Mouse (Mus musculus) neural tube, embryonic 14.5 days (tissue): ENCODE results near the gene Sema3a. TPM values are rescaled to one million over a fixed set of nuclear protein-coding genes. Genes with fewer than 3 reads are reported as not detected.

Experiments
- ATAC-seq: fragments of 200-750 bp; cut with Nextera tagmentation; 2 replicates; pipeline ENCODE4 v1.8.0; 2017; ENCODE audit warnings: low read depth, mild to moderate bottlenecking, moderate TSS enrichment, moderate library complexity
- H3K27ac ChIP-seq: fragments of 300-500 bp; sonication (generic); 2 replicates; pipeline ENCODE4 v1.5.1; 2014; ENCODE audit warnings: low read depth, mild to moderate bottlenecking, control low read depth, low read length, moderate library complexity, mixed read lengths
- H3K27me3 ChIP-seq: fragments of 300-500 bp; sonication (generic); 2 replicates; pipeline ENCODE4 v1.6.1; 2014; ENCODE audit warnings: low read length; ENCODE audit not compliant: control insufficient read depth, insufficient read depth
- H3K36me3 ChIP-seq: fragments of 300-500 bp; sonication (generic); 2 replicates; pipeline ENCODE4 v1.6.1; 2014; ENCODE audit warnings: low read length, mixed read lengths; ENCODE audit not compliant: control insufficient read depth, insufficient read depth
- H3K4me1 ChIP-seq: fragments of 300-500 bp; sonication (generic); 2 replicates; pipeline ENCODE4 v1.6.1; 2014; ENCODE audit warnings: low read length; ENCODE audit not compliant: control insufficient read depth, insufficient read depth
- H3K4me2 ChIP-seq: fragments of 300-500 bp; sonication (generic); 2 replicates; pipeline ENCODE4 v1.6.1; 2014; ENCODE audit warnings: mild to moderate bottlenecking, low read depth, low read length, control low read depth
- H3K4me3 ChIP-seq: fragments of 300-500 bp; sonication (generic); 2 replicates; pipeline ENCODE4 v1.5.1; 2014; ENCODE audit warnings: low read depth, low read length, control low read depth, mixed read lengths
- H3K9ac ChIP-seq: fragments of 300-500 bp; sonication (generic); replicated peaks from 2 replicates; pipeline ENCODE4 v1.6.1; 2014; ENCODE audit warnings: low read depth, mild to moderate bottlenecking, control low read depth, low read length, mixed read lengths
- H3K9me3 ChIP-seq: fragments of 300-500 bp; sonication (generic); 2 replicates; pipeline ENCODE4 v1.6.1; 2016; ENCODE audit warnings: low read length; ENCODE audit not compliant: control insufficient read depth
- WGBS: fragments of 180-500 bp; shearing (Covaris S2); extraction: QIAGEN DNeasy Blood & Tissue Kit; methylation state at CpG from one replicate; pipeline ENCODE4 v1.1.7; 2014; 5-methylcytosine and 5-hydroxymethylcytosine counted together
- polyA plus RNA-seq: library from polyadenylated mRNA; unstranded; fragments of >200 nt; fragmentation: Nextera tagmentation; extraction: Ambion mirVana; gene quantifications from 2 replicates; pipeline ENCODE4 v1.2.1, GENCODE M21; 2014

Sema3a gene
- polyA plus RNA-seq, 1 experiment from 2014 or later, result 34.6 TPM

GRCm38 (mm10) chr5:13629916-13630315 lies 504.7 kb downstream of the Sema3a start:
- no peaks in the 10 kb centered on the region for H3K9me3 ChIP-seq
- no peaks in the 10 kb centered on the region for H3K4me1 ChIP-seq

GRCm38 (mm10) chr5:13630692-13631091 lies 505.5 kb downstream of the Sema3a start:
- Histone ChIP-seq H3K36me3 (no peaks in the 10 kb centered on the region), H3K9me3 (no peaks in the 10 kb centered on the region), H3K4me1 (no peaks in the 10 kb centered on the region), H3K9ac (no peak overlapping the region), H3K4me3 (no peak overlapping the region), H3K27ac (no peak overlapping the region), H3K4me2 (no peak overlapping the region), H3K27me3 (no peaks in the 10 kb centered on the region)
- no peak for ATAC-seq

More at GRCm38 (mm10) chr5:13629916-13630315, 504.7 kb downstream of the Sema3a start:
- Histone ChIP-seq H3K36me3 (no peaks in the 10 kb centered on the region), H3K27ac (no peak overlapping the region), H3K9ac (no peak overlapping the region), H3K27me3 (no peaks in the 10 kb centered on the region), H3K4me2 (no peak overlapping the region), H3K4me3 (no peak overlapping the region)
- WGBS, result 17% methylated on average over 5 of the region's 5 CpGs
- no peak for ATAC-seq

- H3K9me3 ChIP-seq, result no peaks in the 10 kb centered on the region
- no peaks in the 10 kb centered on the region for H3K36me3 ChIP-seq
- no peaks in the 10 kb centered on the region for H3K4me1 ChIP-seq
- 79% methylated on average over 3 of the region's 3 CpGs for WGBS
- no peak overlapping the region for H3K4me2 ChIP-seq
- H3K4me3 ChIP-seq, result no peak overlapping the region
- no peak overlapping the region for H3K27ac ChIP-seq
- H3K9ac ChIP-seq, result no peak overlapping the region
- no peaks in the 10 kb centered on the region for H3K27me3 ChIP-seq
- no peak for ATAC-seq
These were observed 511.0 kb downstream of the Sema3a start for GRCm38 (mm10) chr5:13636237-13636636.
